Mouse (Mus musculus) cerebellum, adult 9-11 months (tissue): ENCODE data around the gene Arhgap9.
"Not testable (repeated sequence)": the region's sequence is repeated elsewhere in the genome, so short reads cannot be mapped to it uniquely, and the experiment has no call there.

ENCODE experiments used
- DNase-seq: peaks from one replicate; pipeline ENCODE4 v3.0.0; 2022

The Arhgap9 gene

DNA sequence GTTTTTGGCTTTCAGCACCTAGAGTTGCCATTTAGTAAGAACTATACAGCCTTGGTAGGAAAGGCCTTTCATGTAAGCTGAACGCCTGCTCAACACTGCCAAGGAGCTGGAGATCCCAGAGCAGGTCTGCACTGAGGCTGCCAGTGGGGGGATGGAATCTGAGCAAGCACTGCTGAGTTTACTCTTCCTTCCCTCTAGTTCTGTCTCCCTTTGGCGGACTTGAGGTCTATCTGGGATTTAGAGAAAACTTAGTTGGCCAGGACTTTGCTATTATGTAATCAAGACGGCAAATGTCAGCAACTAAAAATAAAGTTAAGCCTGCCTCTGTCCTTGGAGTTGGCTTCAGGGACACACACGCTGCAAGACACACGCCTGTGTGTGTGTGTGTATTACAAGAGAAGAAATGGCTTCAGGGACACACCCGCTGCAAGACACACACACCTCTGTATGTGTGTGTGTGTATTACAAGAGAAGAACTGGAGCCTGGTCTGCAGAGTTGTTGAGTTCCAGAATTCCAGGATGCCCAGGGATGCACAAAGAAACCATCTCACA, 28.7 kb upstream of the Arhgap9 start:
- DNase-seq = no peak

GRCm38 (mm10) chr10:127293590-127294113, 28.1 kb upstream of the Arhgap9 start:
- DNase-seq = no peak

GRCm38 (mm10) chr10:127294895-127295510, 26.8 kb upstream of the Arhgap9 start:
- no peak for DNase-seq

DNA sequence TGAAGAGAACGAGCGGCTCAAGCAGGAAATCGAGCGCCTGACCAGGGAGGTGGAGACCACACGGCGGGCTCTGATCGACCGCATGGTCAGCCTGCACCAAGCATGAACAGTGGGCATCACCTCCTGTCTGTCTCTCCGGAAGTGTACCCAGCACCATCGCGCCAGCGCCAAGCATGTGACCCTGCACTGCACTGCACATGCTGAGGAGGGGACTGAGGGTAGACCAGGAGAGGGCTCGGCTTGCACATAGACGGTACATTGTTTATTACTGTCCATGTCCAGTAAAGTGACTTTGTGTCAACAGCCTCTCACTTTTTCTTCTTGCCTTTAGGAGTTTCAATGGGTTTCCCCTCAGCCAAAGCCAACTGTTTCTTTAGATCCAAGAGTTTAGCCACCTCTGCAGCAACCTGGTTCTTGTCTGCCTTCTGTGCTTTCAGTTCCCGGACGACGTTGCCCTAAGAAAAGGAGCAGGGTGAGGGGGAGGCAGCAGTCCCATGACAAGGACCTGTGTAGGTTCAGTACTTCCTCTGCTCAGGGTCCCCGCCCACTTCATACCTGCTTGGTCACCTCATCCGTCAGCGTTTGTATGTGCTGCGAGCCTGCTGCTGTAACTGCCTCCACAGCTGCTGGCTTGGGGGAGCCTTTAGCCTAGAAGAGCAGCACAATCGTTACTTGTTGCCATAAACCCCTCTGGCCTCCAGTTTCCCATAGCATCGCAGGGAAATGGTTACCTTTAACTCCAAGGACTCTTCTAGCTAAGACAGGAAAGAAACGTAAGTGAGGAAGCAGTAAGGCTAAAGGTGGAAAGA, 25.6 kb upstream of the Arhgap9 start:
- no peak for DNase-seq

GRCm38 (mm10) chr10:127297015-127297871, 24.5 kb upstream of the Arhgap9 start:
- DNase-seq = no peak

GRCm38 (mm10) chr10:127300361-127300760, 21.4 kb upstream of the Arhgap9 start:
- no peak for DNase-seq

- DNase-seq = no peak
Observed at GRCm38 (mm10) chr10:127303136-127303535, 18.6 kb upstream of the Arhgap9 start.

- not testable (repeated sequence) for DNase-seq
Observed at GRCm38 (mm10) chr10:127309167-127309566, 12.6 kb upstream of the Arhgap9 start.

GRCm38 (mm10) chr10:127310523-127311475, 11.0 kb upstream of the Arhgap9 start:
- DNase-seq = peak; percentile 54

GRCm38 (mm10) chr10:127311476-127312355, 10.0 kb upstream of the Arhgap9 start, which contains the start of gene Mars:
Mars (minus strand) TSS chr10:127311786.
- DNase-seq = peak; percentile 94

- peak; percentile 84 for DNase-seq
Observed at GRCm38 (mm10) chr10:127312356-127312676, 9.4 kb upstream of the Arhgap9 start.

DNA sequence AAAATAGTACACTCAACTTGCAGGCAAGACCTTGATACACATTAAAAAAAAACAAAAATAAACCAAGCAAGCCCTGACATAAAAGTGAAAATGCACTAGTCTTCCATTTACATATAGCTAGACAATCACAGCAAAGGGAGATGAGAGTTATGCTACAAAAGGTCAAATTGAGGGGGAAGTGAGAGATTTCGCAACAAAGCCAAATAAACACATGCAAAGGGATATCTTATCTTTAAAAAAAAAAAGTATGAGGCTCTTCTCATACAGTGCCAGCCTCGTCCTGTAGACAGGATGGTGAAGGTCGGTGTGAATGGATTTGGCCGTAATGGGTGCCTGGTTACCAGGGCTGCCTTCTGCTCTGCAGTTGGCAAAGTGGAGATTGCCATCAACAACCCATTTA, 8.9 kb upstream of the Arhgap9 start:
- no peak for DNase-seq

DNA sequence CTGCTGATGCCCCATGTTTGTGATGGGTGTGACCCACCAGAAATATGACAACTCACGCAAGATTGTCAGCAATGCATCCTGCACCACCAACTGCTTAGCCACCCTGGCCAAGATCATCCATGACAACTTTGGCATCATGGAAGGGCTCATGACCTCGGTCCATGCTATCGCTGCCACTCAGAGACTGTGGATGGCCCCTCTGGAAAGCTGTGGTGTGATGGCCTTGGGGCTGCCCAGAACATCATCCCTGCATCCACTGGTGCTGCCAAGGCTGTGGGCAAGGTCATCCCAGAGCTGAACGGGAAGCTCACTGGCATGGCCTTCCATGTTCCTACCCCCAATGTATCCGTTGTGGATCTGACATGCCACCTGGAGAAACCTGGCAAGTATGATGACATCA, 8.2 kb upstream of the Arhgap9 start:
- DNase-seq = not testable (repeated sequence)

- DNase-seq = not testable (repeated sequence)
Observed at GRCm38 (mm10) chr10:127314950-127315349, 6.8 kb upstream of the Arhgap9 start.

DNA sequence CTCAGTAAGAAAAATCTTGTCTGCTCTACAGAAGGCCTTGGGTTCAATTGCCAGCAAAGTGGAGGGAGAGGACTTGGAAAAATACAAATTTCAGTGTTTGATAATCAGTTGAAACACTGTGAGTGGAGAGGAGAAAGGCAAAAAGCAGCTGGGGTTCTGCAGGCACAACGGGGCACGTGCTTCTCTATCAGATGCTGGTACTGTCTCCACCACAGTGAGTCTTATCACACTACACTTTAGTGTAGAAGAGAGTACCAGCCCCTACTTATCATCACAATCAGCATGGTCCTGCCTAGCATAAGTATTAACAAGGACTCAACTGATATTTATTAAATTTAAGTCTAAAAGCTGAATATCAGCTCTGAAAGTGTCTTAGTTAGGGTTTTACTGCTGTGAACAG, 4.5 kb upstream of the Arhgap9 start:
- DNase-seq = no peak

- DNase-seq = no peak
Observed at GRCm38 (mm10) chr10:127318009-127318408, 3.8 kb upstream of the Arhgap9 start.

DNA sequence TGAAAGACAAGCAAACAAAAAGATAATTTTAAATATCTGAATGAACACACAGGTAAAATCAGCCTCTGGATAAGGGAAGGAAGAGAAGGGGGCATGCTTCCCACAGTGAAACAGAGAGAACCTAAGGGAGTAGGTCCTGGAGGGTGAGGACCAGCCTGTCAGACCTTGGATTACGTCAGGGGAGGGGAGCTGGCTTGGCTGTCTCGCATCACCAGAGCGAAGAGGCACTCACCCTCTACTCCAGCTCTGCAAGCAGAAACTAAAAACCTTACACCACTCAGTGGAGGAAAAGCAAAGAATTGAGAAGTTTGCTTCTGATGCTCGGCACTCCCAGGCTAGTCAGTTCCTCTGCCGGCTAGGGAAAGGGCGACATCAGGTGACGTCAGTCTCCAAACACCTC, 1.8 kb upstream of the Arhgap9 start:
- DNase-seq = no peak

DNA sequence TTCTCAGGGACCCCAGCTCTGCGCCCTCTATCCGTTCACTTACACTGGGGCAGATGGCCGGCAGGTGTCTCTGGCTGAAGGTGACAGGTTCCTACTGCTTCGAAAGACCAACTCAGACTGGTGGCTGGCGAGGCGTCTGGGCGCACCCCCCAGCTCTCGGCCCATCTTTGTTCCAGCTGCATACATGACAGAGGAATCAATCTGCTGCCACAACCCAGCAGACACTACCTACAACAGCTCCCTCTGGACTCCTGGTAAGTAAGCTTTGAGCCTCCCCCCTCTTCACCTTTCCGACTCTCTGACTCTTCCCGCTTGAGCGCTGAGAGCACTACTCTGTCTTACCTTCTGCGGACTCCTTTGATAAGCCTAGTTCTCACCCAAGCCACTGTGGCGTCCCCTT, 414 bp downstream of the Arhgap9 start:
- no peak for DNase-seq

- no peak for DNase-seq
Observed at GRCm38 (mm10) chr10:127322669-127323068, 905 bp downstream of the Arhgap9 start.

DNA sequence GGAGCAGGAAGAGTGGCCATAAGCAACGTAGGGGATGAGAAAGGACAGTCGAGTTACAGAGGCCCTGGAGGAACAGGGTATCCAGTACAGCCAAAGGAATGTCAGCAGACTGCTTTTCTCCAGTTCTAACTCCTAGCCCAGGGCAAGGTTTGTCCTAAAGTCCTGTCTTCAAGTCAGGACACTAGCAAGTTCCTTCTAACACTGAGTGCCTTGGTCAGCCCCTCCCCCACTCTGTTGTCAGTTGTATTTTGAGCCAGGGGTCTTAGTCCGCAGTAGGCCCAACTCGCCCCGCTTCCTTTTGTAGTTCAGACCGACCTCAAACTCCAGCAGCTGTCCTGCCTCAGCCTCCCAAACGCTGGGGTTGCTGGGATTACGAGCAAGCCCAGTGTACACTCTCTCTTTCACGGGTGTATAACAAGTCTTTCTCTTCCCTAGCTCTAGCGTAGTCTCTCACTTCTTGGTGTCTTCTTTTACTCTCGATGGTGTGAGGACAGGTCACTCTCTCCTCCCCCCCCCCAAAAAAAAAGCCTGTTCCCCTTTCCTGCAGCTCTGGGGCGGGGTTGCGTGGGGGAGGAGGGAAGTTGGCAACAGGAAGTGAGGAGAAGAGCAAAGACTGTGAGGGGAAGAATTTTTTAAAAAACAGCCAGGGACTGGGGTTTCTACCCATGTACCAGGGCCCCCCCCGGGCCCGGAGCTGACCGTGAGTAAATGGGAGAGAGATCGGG, 1.5 kb downstream of the Arhgap9 start:
- DNase-seq = no peak
